Mouse (Mus musculus): ENCODE data around the gene Stx19. TPM values are rescaled to one million over a fixed set of nuclear protein-coding genes. Genes with fewer than 3 reads are reported as not detected.

The Stx19 gene
- polyA plus RNA-seq, 1 experiment from 2014 or later: 0.14 TPM

GRCm38 (mm10) chr16:62807249-62807979 is 7.1 kb upstream of the Stx19 start:
- Histone ChIP-seq H3K27ac (replicated peaks) (no peak overlapping the region), H3K4me3 (replicated peaks) (no peak overlapping the region), H3K4me2 (no peak overlapping the region), H3K27me3 (no peaks in the 10 kb centered on the region), H3K36me3 (replicated peaks) (no peaks in the 10 kb centered on the region), H3K9me3 (replicated peaks) (no peaks in the 10 kb centered on the region), H3K9ac (no peak overlapping the region), H3K4me1 (replicated peaks) (peaks cover 4% of the 10 kb centered on the region; the same call in 1 of the 2 replicates)
- no peak for ATAC-seq (ENCODE audit: insufficient read depth)
- 48% methylated on average over 8 of the region's 8 CpGs for WGBS (ENCODE audit: insufficient replicate concordance)

- H3K9ac ChIP-seq: no peak overlapping the region
- no peak overlapping the region for H3K27ac ChIP-seq (replicated peaks)
- no peak for ATAC-seq (ENCODE audit: insufficient read depth)
- H3K36me3 ChIP-seq (replicated peaks): no peaks in the 10 kb centered on the region
- WGBS (ENCODE audit: insufficient replicate concordance): 31% methylated on average over 4 of the region's 4 CpGs
- H3K9me3 ChIP-seq (replicated peaks): no peaks in the 10 kb centered on the region
- H3K4me2 ChIP-seq: no peak overlapping the region
- no peaks in the 10 kb centered on the region for H3K27me3 ChIP-seq
- H3K4me1 ChIP-seq (replicated peaks): peaks cover 4% of the 10 kb centered on the region; the same call in 1 of the 2 replicates
- no peak overlapping the region for H3K4me3 ChIP-seq (replicated peaks)
Measured at GRCm38 (mm10) chr16:62810855-62811254, 3.6 kb upstream of the Stx19 start.

- Histone ChIP-seq H3K4me3 (replicated peaks) (no peak overlapping the region), H3K9me3 (replicated peaks) (no peaks in the 10 kb centered on the region), H3K27ac (replicated peaks) (no peak overlapping the region), H3K27me3 (no peaks in the 10 kb centered on the region), H3K9ac (no peak overlapping the region), H3K4me1 (replicated peaks) (peaks cover 4% of the 10 kb centered on the region; the same call in 1 of the 2 replicates), H3K4me2 (no peak overlapping the region), H3K36me3 (replicated peaks) (no peaks in the 10 kb centered on the region)
- no peak for ATAC-seq (ENCODE audit: insufficient read depth)
- 66% methylated on average over 5 of the region's 5 CpGs for WGBS (ENCODE audit: insufficient replicate concordance)
Measured at GRCm38 (mm10) chr16:62813790-62814189, 686 bp upstream of the Stx19 start.

GRCm38 (mm10) chr16:62822472-62822871 is 8.0 kb downstream of the Stx19 start:
- Histone ChIP-seq H3K36me3 (replicated peaks) (no peaks in the 10 kb centered on the region), H3K4me2 (no peak overlapping the region), H3K9ac (no peak overlapping the region), H3K4me1 (replicated peaks) (no peaks in the 10 kb centered on the region), H3K9me3 (replicated peaks) (no peaks in the 10 kb centered on the region), H3K27ac (replicated peaks) (no peak overlapping the region), H3K27me3 (no peaks in the 10 kb centered on the region), H3K4me3 (replicated peaks) (no peak overlapping the region)
- WGBS (ENCODE audit: insufficient replicate concordance): 78% methylated on average over 6 of the region's 6 CpGs
- ATAC-seq (ENCODE audit: insufficient read depth): no peak

- Histone ChIP-seq H3K4me1 (replicated peaks) (no peaks in the 10 kb centered on the region), H3K36me3 (replicated peaks) (no peaks in the 10 kb centered on the region), H3K9me3 (replicated peaks) (no peaks in the 10 kb centered on the region), H3K27me3 (no peaks in the 10 kb centered on the region), H3K27ac (replicated peaks) (no peak overlapping the region), H3K4me2 (no peak overlapping the region), H3K9ac (no peak overlapping the region), H3K4me3 (replicated peaks) (no peak overlapping the region)
- WGBS (ENCODE audit: insufficient replicate concordance): 53% methylated on average over 12 of the region's 12 CpGs
- ATAC-seq (ENCODE audit: insufficient read depth): no peak
Measured at GRCm38 (mm10) chr16:62826156-62827001, 11.9 kb downstream of the Stx19 start.

GRCm38 (mm10) chr16:62832027-62832426 is 17.6 kb downstream of the Stx19 start:
- ATAC-seq (ENCODE audit: insufficient read depth): no peak
- Histone ChIP-seq H3K4me2 (no peak overlapping the region), H3K9ac (no peak overlapping the region), H3K27ac (replicated peaks) (no peak overlapping the region), H3K9me3 (replicated peaks) (no peaks in the 10 kb centered on the region), H3K27me3 (no peaks in the 10 kb centered on the region), H3K4me3 (replicated peaks) (no peak overlapping the region), H3K4me1 (replicated peaks) (peaks cover 20% of the 10 kb centered on the region), H3K36me3 (replicated peaks) (no peaks in the 10 kb centered on the region)
- WGBS (ENCODE audit: insufficient replicate concordance): 73% methylated on average over 2 of the region's 2 CpGs

- Histone ChIP-seq H3K9me3 (replicated peaks) (no peaks in the 10 kb centered on the region), H3K4me3 (replicated peaks) (no peak overlapping the region), H3K9ac (no peak overlapping the region), H3K4me1 (replicated peaks) (peaks cover 20% of the 10 kb centered on the region), H3K27me3 (no peaks in the 10 kb centered on the region), H3K27ac (replicated peaks) (no peak overlapping the region), H3K4me2 (no peak overlapping the region), H3K36me3 (replicated peaks) (no peaks in the 10 kb centered on the region)
- ATAC-seq (ENCODE audit: insufficient read depth): no peak
- WGBS (ENCODE audit: insufficient replicate concordance): 25% methylated on average over 4 of the region's 4 CpGs
Measured at GRCm38 (mm10) chr16:62832481-62832880, 18.0 kb downstream of the Stx19 start.

- Histone ChIP-seq H3K27ac (replicated peaks) (peak overlapping the region; percentile 61), H3K4me2 (peak overlapping the region; percentile 8; the same call in 1 of the 2 replicates)
- 9% methylated on average over 3 of the region's 3 CpGs for WGBS (ENCODE audit: insufficient replicate concordance)
Measured at GRCm38 (mm10) chr16:62834016-62834735, 19.7 kb downstream of the Stx19 start.

GRCm38 (mm10) chr16:62845341-62845740 is 30.9 kb downstream of the Stx19 start:
- H3K27ac ChIP-seq (replicated peaks): no peak overlapping the region
- no peaks in the 10 kb centered on the region for H3K36me3 ChIP-seq (replicated peaks)
- peaks cover 19% of the 10 kb centered on the region for H3K4me1 ChIP-seq (replicated peaks)
- H3K27me3 ChIP-seq: no peaks in the 10 kb centered on the region
- H3K4me2 ChIP-seq: no peak overlapping the region
- no peak overlapping the region for H3K9ac ChIP-seq
- no peak overlapping the region for H3K4me3 ChIP-seq (replicated peaks)
- H3K9me3 ChIP-seq (replicated peaks): no peaks in the 10 kb centered on the region
- no peak for ATAC-seq (ENCODE audit: insufficient read depth)
- 80% methylated on average over 6 of the region's 6 CpGs for WGBS (ENCODE audit: insufficient replicate concordance)

More at GRCm38 (mm10) chr16:62834016-62834735, 19.7 kb downstream of the Stx19 start:
- no peaks in the 10 kb centered on the region for H3K36me3 ChIP-seq (replicated peaks)
- H3K9ac ChIP-seq: no peak overlapping the region
- no peak overlapping the region for H3K4me3 ChIP-seq (replicated peaks)
- ATAC-seq (ENCODE audit: insufficient read depth): peak; percentile 98
- peaks cover 20% of the 10 kb centered on the region for H3K4me1 ChIP-seq (replicated peaks)
- H3K27me3 ChIP-seq: no peaks in the 10 kb centered on the region
- no peaks in the 10 kb centered on the region for H3K9me3 ChIP-seq (replicated peaks)

GRCm38 (mm10) chr16:62846498-62847312 is 32.2 kb downstream of the Stx19 start, which contains the start of gene Arl13b:
Arl13b (minus strand) TSS chr16:62847040.
- Histone ChIP-seq H3K27me3 (no peaks in the 10 kb centered on the region), H3K27ac (replicated peaks) (peak within 1 kb of the TSS; percentile 64; the same call in 1 of the 2 replicates), H3K4me3 (replicated peaks) (peak within 1 kb of the TSS; percentile 82), H3K36me3 (replicated peaks) (no peaks in the 10 kb centered on the region), H3K9ac (peak within 1 kb of the TSS; percentile 68), H3K4me1 (replicated peaks) (peaks cover 19% of the 10 kb centered on the region), H3K9me3 (replicated peaks) (no peaks in the 10 kb centered on the region), H3K4me2 (peak within 1 kb of the TSS; percentile 86)
- under 1% methylated on average over 52 of the region's 52 CpGs for WGBS (ENCODE audit: insufficient replicate concordance)
- ATAC-seq (ENCODE audit: insufficient read depth): peak; percentile 99

All from liver, embryonic 15.5 days (tissue).